Mouse (Mus musculus) lung, embryonic 16.5 days (tissue): Measurements from ENCODE around the gene Fam174b. TPM values are rescaled to one million over a fixed set of nuclear protein-coding genes. Genes with fewer than 3 reads are reported as not detected.

Experiments used
- ATAC-seq: fragments of 200-750 bp; cut with Nextera tagmentation; 2 replicates; pipeline ENCODE4 v1.8.0; 2017; ENCODE audit warnings: low read depth, mild to moderate bottlenecking, moderate library complexity
- H3K27ac ChIP-seq: fragments of 300-500 bp; sonication (generic); 2 replicates; pipeline ENCODE4 v1.5.1; 2014; ENCODE audit warnings: mild to moderate bottlenecking, control low read depth, low read length
- H3K27me3 ChIP-seq: fragments of 300-500 bp; sonication (generic); 2 replicates; pipeline ENCODE4 v1.6.1; 2014; ENCODE audit warnings: low read depth, low read length, mixed read lengths; ENCODE audit not compliant: control insufficient read depth, insufficient read depth
- H3K36me3 ChIP-seq: fragments of 300-500 bp; sonication (generic); 2 replicates; pipeline ENCODE4 v1.6.1; 2014; ENCODE audit warnings: low read length; ENCODE audit not compliant: control insufficient read depth, insufficient read depth
- H3K4me1 ChIP-seq: fragments of 300-500 bp; sonication (generic); replicated peaks from 2 replicates; pipeline ENCODE4 v1.6.1; 2014; ENCODE audit warnings: low read length, mixed read lengths; ENCODE audit not compliant: control insufficient read depth, insufficient read depth
- H3K4me2 ChIP-seq: fragments of 300-500 bp; sonication (generic); 2 replicates; pipeline ENCODE4 v1.6.1; 2014; ENCODE audit warnings: low read depth, low read length, control low read depth
- H3K4me3 ChIP-seq: fragments of 300-500 bp; sonication (generic); 2 replicates; pipeline ENCODE4 v1.5.1; 2014; ENCODE audit warnings: mild to moderate bottlenecking, low read length, control low read depth
- H3K9ac ChIP-seq: fragments of 300-500 bp; sonication (generic); 2 replicates; pipeline ENCODE4 v1.6.1; 2014; ENCODE audit warnings: low read length, control low read depth
- H3K9me3 ChIP-seq: fragments of 300-500 bp; sonication (generic); 2 replicates; pipeline ENCODE4 v1.6.1; 2016; ENCODE audit warnings: low read length; ENCODE audit not compliant: control insufficient read depth
- WGBS: fragments of 180-500 bp; shearing (Covaris S2); extraction: QIAGEN DNeasy Blood & Tissue Kit; methylation state at CpG from one replicate; pipeline ENCODE4 v1.1.7; 2014; 5-methylcytosine and 5-hydroxymethylcytosine counted together
- polyA plus RNA-seq: library from polyadenylated mRNA; unstranded; fragments of >200 nt; fragmentation: Nextera tagmentation; extraction: Ambion mirVana; gene quantifications from 2 replicates; pipeline ENCODE4 v1.2.1, GENCODE M21; 2015

The Fam174b gene
- polyA plus RNA-seq, 1 experiment from 2014 or later, result 65.6 TPM

DNA sequence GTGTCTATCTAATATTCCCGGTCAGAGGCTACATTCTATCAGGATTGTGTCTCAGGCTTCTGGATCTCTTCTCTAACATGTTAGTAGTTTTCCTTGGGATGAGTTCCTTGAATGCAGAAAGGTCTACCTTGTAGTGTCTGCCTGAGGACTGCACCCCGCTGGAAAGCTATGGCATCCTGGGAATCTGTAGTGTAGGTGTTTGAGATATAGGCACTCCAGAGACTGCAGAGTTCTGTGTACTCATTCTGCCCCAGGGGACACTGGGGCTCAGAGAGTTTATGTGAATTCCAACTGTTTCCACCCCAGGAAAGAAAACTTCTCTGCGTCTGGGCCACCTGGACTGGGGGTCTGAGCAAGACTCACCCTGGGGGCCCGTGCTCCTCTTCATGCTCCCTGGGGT is 45.7 kb downstream of the Fam174b start:
- H3K36me3 ChIP-seq, result no peaks in the 10 kb centered on the region
- no peak for ATAC-seq
- no peak overlapping the region for H3K4me3 ChIP-seq
- no peaks in the 10 kb centered on the region for H3K9me3 ChIP-seq
- H3K27me3 ChIP-seq, result no peaks in the 10 kb centered on the region
- 71% methylated on average over 4 of the region's 4 CpGs for WGBS
- H3K4me1 ChIP-seq, result peaks cover 2% of the 10 kb centered on the region; the same call in 1 of the 2 replicates
- no peak overlapping the region for H3K9ac ChIP-seq
- H3K27ac ChIP-seq, result no peak overlapping the region
- H3K4me2 ChIP-seq, result no peak overlapping the region

DNA sequence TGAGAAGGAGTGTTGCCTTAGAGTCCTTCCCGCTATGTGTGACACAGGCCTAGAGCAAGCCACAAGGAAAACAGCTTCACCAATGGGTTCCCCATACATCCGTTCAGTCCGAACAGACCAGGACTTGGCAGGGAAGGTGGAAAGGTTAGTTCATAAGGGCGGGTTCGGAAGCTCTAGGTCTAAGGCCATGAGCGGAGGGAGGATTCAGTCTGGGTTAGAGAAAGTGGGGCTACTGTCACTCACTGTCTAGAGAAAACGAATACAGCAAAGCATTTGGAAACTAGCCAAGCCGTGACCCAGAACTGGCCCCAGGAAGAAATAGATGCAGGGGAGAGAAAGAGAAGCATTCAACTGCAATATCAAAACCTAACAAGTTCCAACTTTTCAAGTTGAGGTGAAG is 47.4 kb downstream of the Fam174b start:
- 76% methylated on average over 8 of the region's 8 CpGs for WGBS
- ATAC-seq, result no peak
- Histone ChIP-seq H3K27ac (no peak overlapping the region), H3K36me3 (no peaks in the 10 kb centered on the region), H3K4me2 (no peak overlapping the region), H3K4me1 (peaks cover 6% of the 10 kb centered on the region), H3K27me3 (no peaks in the 10 kb centered on the region), H3K4me3 (no peak overlapping the region), H3K9ac (no peak overlapping the region), H3K9me3 (no peaks in the 10 kb centered on the region)

DNA sequence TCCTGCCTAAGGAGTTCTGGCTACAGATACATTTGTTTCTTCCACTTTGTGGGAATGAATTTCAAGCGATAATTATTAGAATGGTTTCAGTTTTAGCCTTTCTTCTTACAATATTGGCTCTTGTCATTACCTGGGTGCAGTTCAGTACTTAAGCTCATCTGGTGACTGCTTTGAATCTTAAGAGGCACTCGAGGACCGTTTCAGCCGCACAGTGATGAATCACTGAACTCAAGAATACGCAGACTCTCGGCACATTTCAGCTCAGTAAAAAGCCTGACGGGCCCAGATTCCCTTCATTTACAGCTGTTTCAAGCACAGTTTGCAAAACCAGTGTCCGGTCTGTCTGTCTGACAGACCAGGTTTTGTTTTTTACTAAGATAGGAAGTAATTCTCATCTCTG is 51.0 kb downstream of the Fam174b start:
- no peaks in the 10 kb centered on the region for H3K36me3 ChIP-seq
- no peak for ATAC-seq
- no peaks in the 10 kb centered on the region for H3K9me3 ChIP-seq
- H3K4me3 ChIP-seq, result no peak overlapping the region
- H3K27ac ChIP-seq, result peak overlapping the region; percentile 7; the same call in 1 of the 2 replicates
- peaks cover 11% of the 10 kb centered on the region for H3K4me1 ChIP-seq
- peak overlapping the region; percentile 29 for H3K4me2 ChIP-seq
- no peaks in the 10 kb centered on the region for H3K27me3 ChIP-seq
- H3K9ac ChIP-seq, result no peak overlapping the region
- 37% methylated on average over 8 of the region's 8 CpGs for WGBS

DNA sequence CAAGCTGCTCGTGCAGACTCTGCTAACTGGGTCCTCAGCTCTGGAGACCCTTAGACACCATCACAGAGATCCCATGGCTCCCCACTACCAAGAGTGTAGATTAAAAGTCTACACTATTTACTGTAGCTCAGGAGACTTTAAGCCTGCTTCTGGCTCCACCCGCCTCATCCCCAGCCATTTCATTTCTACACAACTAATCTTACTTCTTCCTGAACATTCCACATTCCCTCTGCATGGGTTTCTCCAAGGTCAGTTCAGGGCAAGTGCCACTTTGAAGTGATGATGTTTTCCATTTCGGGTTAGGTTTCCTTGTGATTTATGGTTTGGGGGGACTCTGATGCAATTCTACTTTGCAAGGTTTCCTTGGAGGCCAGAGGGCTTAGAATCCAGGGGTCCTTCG is 52.1 kb downstream of the Fam174b start:
- Histone ChIP-seq H3K27ac (peak overlapping the region; percentile 67), H3K4me1 (peaks cover 11% of the 10 kb centered on the region), H3K4me2 (no peak overlapping the region), H3K36me3 (no peaks in the 10 kb centered on the region), H3K4me3 (no peak overlapping the region), H3K9me3 (no peaks in the 10 kb centered on the region), H3K9ac (no peak overlapping the region), H3K27me3 (no peaks in the 10 kb centered on the region)
- 0 out of 2 replicates have a peak, but pooled peaks have one; percentile 30 for ATAC-seq
- 55% methylated on average over 4 of the region's 4 CpGs for WGBS

DNA sequence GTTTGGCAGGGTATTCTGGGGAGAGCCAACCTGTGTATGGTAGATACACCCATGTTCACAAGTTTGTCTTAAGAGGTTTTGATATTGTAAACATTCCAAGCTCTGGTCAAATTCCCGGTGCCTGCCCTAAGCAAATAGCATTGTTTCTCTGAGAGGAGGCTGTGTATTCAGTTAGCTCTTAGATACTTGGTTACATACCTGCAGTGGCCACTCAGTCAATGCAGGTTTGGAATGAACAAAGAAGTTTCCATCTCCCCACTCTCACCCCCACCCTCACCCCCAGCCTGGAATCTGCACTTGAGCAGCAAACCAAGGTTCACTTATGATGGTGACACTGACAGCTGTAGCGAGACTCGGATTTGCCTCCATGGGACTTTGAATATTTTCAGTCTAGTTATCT is 52.5 kb downstream of the Fam174b start:
- Histone ChIP-seq H3K9me3 (no peaks in the 10 kb centered on the region), H3K4me1 (peaks cover 11% of the 10 kb centered on the region), H3K4me2 (no peak overlapping the region), H3K36me3 (no peaks in the 10 kb centered on the region), H3K9ac (no peak overlapping the region), H3K27me3 (no peaks in the 10 kb centered on the region), H3K4me3 (no peak overlapping the region), H3K27ac (peak overlapping the region; percentile 68)
- ATAC-seq, result peak; percentile 82
- WGBS, result 33% methylated on average over 3 of the region's 3 CpGs

DNA sequence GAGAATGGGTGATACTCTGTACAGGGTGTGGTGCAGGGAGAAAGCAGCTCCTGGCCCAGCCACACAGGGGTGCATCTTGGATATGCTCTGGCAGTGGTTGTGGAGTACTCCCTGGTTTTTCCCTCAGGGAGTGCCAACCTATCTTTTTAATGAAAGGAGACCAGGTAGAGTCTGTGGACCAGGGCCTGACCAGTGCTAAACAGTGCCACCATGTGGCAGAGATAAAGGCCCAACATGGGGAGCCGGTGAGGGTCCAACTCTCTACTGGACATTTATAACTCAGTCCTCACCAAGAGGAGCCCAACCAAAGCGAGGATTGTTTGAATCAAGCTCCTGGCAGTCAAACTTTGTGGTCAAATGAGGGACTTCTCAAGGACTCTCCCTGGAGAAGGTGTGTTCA is 69.2 kb downstream of the Fam174b start:
- no peaks in the 10 kb centered on the region for H3K36me3 ChIP-seq
- no peak for ATAC-seq
- H3K27ac ChIP-seq, result no peak overlapping the region
- no peaks in the 10 kb centered on the region for H3K9me3 ChIP-seq
- no peak overlapping the region for H3K4me3 ChIP-seq
- no peak overlapping the region for H3K9ac ChIP-seq
- no peak overlapping the region for H3K4me2 ChIP-seq
- 46% methylated on average over 2 of the region's 2 CpGs for whole genome bisulfite sequencing
- no peaks in the 10 kb centered on the region for H3K27me3 ChIP-seq
- H3K4me1 ChIP-seq, result no peaks in the 10 kb centered on the region

DNA sequence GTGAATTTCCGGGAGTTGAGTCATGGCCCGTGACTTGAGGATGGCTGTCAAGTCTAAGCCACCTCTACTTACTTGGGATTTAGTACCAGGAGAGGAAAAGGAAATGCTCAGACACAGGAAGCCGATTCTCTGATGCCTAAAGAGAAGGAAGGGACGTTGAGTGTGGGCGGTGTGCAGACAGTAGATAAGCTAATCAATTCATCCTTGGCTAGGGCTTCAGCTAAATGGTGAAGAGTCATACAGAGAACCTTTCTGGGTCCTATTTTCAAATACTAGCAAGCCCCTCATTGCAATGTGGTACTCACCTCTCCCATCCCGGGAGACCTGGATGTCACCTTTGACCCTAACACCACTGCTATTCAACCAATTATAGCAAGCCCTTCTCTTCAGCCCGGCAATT is 71.3 kb downstream of the Fam174b start:
- H3K4me2 ChIP-seq, result no peak overlapping the region
- no peak overlapping the region for H3K27ac ChIP-seq
- no peaks in the 10 kb centered on the region for H3K36me3 ChIP-seq
- ATAC-seq, result no peak
- H3K4me3 ChIP-seq, result no peak overlapping the region
- WGBS, result 70% methylated on average over 7 of the region's 7 CpGs
- H3K9me3 ChIP-seq, result no peaks in the 10 kb centered on the region
- H3K9ac ChIP-seq, result no peak overlapping the region
- H3K4me1 ChIP-seq, result no peaks in the 10 kb centered on the region
- H3K27me3 ChIP-seq, result no peaks in the 10 kb centered on the region

DNA sequence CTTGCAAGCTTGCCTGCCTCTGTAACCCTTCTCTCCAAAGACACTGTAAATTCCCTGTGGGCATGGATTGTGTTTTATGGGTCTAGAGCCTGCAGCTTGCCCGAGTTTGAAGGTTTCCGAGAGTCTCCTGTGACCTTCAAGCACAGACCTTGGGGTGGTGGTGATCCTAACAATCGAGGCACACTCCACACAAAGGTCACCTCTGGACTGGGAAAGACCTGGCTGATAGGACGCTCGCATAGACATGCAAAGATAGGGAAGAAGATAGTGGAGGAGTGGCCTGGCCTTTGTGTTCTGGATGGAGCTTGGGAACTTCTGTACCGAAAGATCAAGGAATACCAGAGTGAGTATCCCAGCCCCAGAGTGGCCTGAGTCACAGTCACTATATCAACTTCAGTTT is 72.1 kb downstream of the Fam174b start:
- no peaks in the 10 kb centered on the region for H3K4me1 ChIP-seq
- H3K27ac ChIP-seq, result no peak overlapping the region
- H3K9me3 ChIP-seq, result no peaks in the 10 kb centered on the region
- no peaks in the 10 kb centered on the region for H3K27me3 ChIP-seq
- no peak for ATAC-seq
- H3K4me3 ChIP-seq, result no peak overlapping the region
- WGBS, result 80% methylated on average over 6 of the region's 6 CpGs
- no peak overlapping the region for H3K4me2 ChIP-seq
- H3K36me3 ChIP-seq, result no peaks in the 10 kb centered on the region
- no peak overlapping the region for H3K9ac ChIP-seq

DNA sequence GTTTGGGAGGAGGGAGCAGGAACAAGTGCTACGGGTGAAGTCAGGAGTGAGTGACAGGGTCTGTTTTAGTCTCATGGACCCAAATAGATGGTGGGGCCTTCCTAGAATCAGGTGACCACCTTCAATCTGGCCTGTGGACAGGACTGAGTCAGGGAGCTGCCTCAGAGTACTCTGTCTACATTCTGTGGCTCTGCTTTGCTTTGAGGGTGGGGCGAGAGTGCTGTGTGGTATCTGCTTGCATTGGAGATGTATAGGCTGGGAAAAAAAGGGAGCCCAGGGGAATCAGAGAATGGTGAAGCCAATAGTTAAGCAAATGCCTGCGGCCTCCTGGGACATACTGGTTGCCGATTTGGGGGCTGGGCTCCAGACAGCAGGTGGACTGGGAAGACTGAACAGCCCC is 73.8 kb downstream of the Fam174b start:
- 84% methylated on average over 4 of the region's 4 CpGs for WGBS
- Histone ChIP-seq H3K9me3 (no peaks in the 10 kb centered on the region), H3K27ac (no peak overlapping the region), H3K4me3 (no peak overlapping the region), H3K27me3 (no peaks in the 10 kb centered on the region), H3K9ac (no peak overlapping the region), H3K4me1 (no peaks in the 10 kb centered on the region), H3K4me2 (no peak overlapping the region), H3K36me3 (no peaks in the 10 kb centered on the region)
- ATAC-seq, result no peak

DNA sequence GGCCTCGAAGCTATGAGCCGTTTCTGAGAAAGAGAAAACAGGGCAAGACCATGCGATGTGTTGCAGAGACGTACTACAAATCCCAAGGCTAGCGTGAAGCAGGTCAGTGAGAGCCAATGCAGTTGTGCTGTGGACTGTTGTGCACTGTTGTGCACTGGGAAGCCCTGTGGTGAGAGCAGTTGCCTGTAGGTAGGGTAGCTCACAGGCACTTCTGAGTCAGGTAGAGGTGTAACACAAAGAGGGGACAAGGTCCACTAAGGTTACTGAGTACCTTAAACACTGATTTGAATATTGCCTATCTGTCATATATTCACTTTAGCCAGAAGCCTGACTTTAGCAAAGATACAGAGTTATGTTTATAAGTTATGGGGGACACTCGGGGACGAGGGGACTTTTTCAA is 74.4 kb downstream of the Fam174b start:
- Histone ChIP-seq H3K4me3 (no peak overlapping the region), H3K36me3 (no peaks in the 10 kb centered on the region), H3K27ac (no peak overlapping the region), H3K9ac (no peak overlapping the region), H3K9me3 (no peaks in the 10 kb centered on the region), H3K27me3 (no peaks in the 10 kb centered on the region), H3K4me1 (no peaks in the 10 kb centered on the region), H3K4me2 (no peak overlapping the region)
- 77% methylated on average over 7 of the region's 7 CpGs for WGBS
- no peak for ATAC-seq
